Mouse (Mus musculus): ENCODE data around the gene Ppm1b.

DNA sequence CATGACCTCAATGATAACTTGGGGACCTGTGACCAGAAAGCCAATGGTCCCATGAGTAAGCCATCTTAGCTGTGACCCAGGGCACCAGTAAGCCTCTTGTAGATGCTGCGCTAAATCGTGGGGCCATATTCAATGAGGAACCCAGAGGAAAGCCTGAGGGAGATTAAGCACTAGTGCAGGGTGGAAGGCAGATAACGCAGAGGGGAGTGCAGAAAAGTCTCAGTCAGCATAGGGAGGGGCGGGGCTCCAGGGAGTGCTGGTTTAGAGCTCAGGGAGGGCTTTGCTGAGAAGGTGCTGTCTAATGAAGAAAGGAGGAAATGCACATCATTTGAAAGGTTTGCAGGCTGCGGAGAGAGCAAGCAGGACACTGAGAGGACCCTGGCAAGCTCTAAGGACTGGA is 22.6 kb upstream of the Ppm1b start:
- TF ChIP-seq CTCF (IDR thresholded peaks at IDR 0.05; ENCODE audit: low read depth) (no peak), EP300 (optimal IDR thresholded peaks at IDR 0.05) (no peak)
